Mouse (Mus musculus) MEL-GATA-1-ER (cell line): ENCODE data around the gene Nek2.
A peak's percentile ranks its signal among the peaks of the same experiment; 100 is the strongest.

Experiments used
- DNase-seq: peaks from one replicate; pipeline ENCODE4 v3.0.0-alpha.2; 2012; ENCODE audit warnings: low read depth; ENCODE audit errors: extremely low read depth

Nek2 gene

GRCm38 (mm10) chr1:191856886-191857651 is 35.8 kb downstream of the Nek2 start:
- DNase-seq = no peak

GRCm38 (mm10) chr1:191858136-191858535 is 36.9 kb downstream of the Nek2 start:
- no peak for DNase-seq

DNA sequence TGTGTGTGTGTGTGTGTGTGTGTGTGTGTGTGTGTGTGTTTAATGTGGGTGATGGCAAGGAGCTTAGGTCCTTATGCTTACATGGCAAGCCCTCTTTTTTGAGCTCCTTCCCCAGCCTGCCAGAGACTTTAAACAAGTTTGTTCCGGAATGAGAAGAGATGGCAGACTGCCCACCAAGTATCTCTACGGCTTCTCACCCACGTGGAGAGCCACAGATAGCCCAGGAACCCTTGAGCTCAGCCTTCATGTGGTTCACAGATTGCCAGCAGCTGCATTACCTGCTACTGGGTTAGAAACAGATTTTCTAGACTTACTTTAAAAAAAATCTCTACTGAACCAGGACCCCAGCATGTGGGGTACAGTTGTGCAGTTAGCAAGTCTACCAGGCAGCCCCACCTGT is 38.6 kb downstream of the Nek2 start:
- DNase-seq = peak; percentile 70

GRCm38 (mm10) chr1:191861247-191861646 is 40.0 kb downstream of the Nek2 start:
- DNase-seq = no peak

DNA sequence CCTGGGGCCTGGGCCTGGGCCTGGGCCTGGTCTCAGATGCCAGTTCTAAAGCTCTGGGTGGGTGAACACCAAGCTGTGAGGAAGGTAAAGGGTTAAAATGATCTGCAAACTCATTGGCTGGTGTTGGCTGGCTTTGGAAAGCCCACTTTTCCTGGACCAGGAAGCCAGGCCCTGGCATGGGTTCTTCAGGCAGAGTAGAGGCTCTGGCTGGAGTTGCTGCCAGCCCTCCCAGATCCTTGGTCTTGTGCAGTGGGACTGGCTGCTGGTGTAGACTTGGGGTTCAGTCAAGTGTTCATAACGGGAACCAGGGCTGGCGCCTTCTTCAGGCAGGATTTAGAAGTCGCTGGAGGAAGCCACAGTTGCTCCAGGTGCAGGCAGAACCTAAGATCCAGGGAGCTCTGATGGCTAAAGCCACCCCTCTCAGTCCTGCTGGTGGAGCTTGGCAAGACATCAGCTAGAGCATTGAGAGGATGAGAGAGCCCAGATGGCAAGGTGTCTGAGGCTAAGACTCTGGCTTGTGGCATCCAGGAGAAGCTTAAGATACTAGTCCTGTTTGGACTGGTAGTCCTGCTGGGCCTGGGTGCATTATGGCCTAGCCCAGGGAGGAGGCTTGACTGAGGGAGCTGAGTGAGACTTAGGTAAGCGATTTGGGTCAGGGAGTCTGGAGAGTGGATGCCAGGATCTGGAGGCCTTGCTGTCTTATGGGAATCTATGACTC is 42.7 kb downstream of the Nek2 start:
- no peak for DNase-seq

GRCm38 (mm10) chr1:191864551-191865027 is 43.3 kb downstream of the Nek2 start:
- DNase-seq = no peak

- DNase-seq = no peak
Measured at GRCm38 (mm10) chr1:191872076-191872710, 50.9 kb downstream of the Nek2 start.

GRCm38 (mm10) chr1:191875006-191875405 is 53.8 kb downstream of the Nek2 start:
- peak; percentile 87 for DNase-seq

DNA sequence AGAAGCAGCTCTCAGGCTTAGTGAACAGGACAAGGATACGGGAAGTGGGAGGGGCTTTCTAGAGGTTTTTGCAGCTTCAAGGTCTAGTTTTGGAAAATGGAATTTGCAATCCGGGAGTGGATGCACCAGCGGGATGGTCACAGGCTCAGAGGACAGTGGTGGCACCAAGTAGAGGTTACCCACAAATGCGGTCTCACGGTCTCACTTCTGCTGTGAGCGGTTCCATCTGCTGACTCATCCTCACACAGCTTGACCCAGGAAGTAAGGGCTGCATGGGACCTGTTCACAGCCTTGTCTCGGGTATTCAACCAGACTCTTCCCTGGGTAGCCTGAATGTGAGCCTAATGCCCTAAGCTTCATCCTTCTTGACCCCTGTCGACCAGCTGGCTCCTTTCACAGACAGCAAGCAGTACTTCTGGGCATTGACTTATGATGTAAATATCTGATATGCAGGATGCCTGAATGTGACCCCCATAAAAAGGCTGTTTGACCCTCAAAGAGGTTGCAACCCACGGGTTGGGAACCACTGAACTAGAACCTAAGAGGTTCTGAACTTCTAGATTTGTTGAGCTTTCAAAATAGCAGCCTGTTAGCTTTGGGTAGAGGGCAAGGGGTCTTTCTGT is 54.5 kb downstream of the Nek2 start:
- peak; percentile 76 for DNase-seq

- no peak for DNase-seq
Measured at GRCm38 (mm10) chr1:191877681-191878080, 56.4 kb downstream of the Nek2 start.

DNA sequence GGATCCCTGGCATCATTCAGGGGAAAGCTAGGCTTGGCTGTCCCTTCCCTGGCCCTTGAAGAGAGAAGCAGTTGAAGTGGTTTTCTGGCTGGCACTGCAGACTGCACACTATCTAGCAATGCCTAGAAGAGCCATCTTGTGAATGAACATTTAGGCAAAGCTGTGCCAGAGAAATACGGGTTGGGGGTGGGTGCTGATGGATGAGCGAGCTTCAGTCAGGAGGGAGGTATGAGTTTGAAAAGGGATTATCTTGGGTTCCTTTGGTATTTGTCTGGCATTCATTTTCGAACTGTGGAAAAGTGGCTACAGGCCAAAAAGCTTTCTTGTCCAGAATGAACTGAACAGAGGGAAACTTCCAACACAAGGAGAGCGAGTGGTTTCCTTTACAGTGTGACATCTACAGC is 57.3 kb downstream of the Nek2 start:
- DNase-seq = no peak

- DNase-seq = no peak
Measured at GRCm38 (mm10) chr1:191880247-191880646, 59.0 kb downstream of the Nek2 start.

GRCm38 (mm10) chr1:191880921-191881609 is 59.8 kb downstream of the Nek2 start:
- DNase-seq = no peak

- DNase-seq = no peak
Measured at GRCm38 (mm10) chr1:191881663-191882062, 60.4 kb downstream of the Nek2 start.
